20 mouse cellular contexts compared by ENCODE assay signal in the genomic region with DNA sequence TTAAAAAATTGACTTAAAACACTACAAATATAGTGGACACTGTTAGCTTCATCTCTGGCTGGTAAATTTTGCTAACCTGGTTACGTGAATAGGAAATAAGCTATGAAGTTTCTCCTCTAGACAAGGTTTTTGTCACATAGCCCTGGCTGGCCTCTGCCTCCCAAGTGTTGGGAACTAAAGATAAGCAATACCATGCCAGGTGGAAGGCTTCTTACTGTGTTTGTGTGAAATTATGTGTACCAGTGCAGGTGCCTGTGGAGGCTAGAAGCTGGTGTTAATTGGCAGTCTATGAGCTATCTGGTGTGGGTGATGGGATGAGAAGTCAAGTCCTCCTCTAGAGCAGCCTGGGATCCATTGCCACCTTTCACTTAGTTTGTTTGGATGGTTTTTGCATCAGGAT.
"Had no signal": no experiment of that assay in that cellular context is flagged by ENCODE, and none has a peak within 500 bp of the region (broad histone marks: within the 10 kb centered on the region; RNA-seq: fewer than 3 reads in every experiment).

No protein-coding gene starts in this region.

- H3K4me3 ChIP-seq: limb, embryonic 12.5 days; limb, embryonic 15.5 days; lung, embryonic 15.5 days; midbrain, embryonic 10.5 days; midbrain, embryonic 13.5 days; stomach, embryonic 15.5 days had no signal

- ATAC-seq: inflammation-experienced regulatory T-cells, adult 6 months; midbrain, embryonic 13.5 days; midbrain, embryonic 16.5 days had no signal

- H3K9ac ChIP-seq: limb, embryonic 12.5 days; limb, embryonic 15.5 days; lung, embryonic 15.5 days; midbrain, embryonic 13.5 days; stomach, embryonic 15.5 days had no signal

- H3K27me3 ChIP-seq: limb, embryonic 12.5 days; limb, embryonic 15.5 days; lung, embryonic 15.5 days; midbrain, embryonic 13.5 days; stomach, embryonic 15.5 days had no signal

- H3K4me2 ChIP-seq: limb, embryonic 12.5 days; limb, embryonic 15.5 days; lung, embryonic 15.5 days; midbrain, embryonic 13.5 days; stomach, embryonic 15.5 days had no signal

- H3K27ac ChIP-seq: limb, embryonic 12.5 days; limb, embryonic 15.5 days; lung, embryonic 15.5 days; midbrain, embryonic 10.5 days; midbrain, embryonic 13.5 days; stomach, embryonic 15.5 days had no signal

- DNase-seq: kidney, adult 18-20 months; kidney, adult 9 months; kidney, postnatal 14 days; kidney, postnatal 4 days; left cerebral cortex, postnatal 4 days; lung, adult 18-20 months; lung, postnatal 14 days; lung, postnatal 4 days; right cerebral cortex, adult 18-20 months; right cerebral cortex, postnatal 25 days; spleen, adult 18-20 months; thymus, postnatal 25 days had no signal

- H3K9me3 ChIP-seq: limb, embryonic 12.5 days; limb, embryonic 15.5 days; lung, embryonic 15.5 days; midbrain, embryonic 10.5 days; midbrain, embryonic 13.5 days; stomach, embryonic 15.5 days had no signal
